Mouse (Mus musculus) mouse embryonic stem cell (cell line): ENCODE measurements around the gene Pabpc5.

Experiments used
- in situ Hi-C, 2 experiments: fragments of 300-500 bp; cut with MboI; formaldehyde crosslinking; loops; 1 replicate in 1 of 2; 3 replicates in 1 of 2; pipeline ENCODE4 v1.14.3; 2019 to 2020; ENCODE audit warnings: low sequenced_read_pairs in 2 of 2, low pct_unique_long_range_greater_than_20kb in 1 of 2, mixed read lengths in 1 of 2; ENCODE audit not compliant: unreplicated experiment in 1 of 2

The Pabpc5 gene

DNA sequence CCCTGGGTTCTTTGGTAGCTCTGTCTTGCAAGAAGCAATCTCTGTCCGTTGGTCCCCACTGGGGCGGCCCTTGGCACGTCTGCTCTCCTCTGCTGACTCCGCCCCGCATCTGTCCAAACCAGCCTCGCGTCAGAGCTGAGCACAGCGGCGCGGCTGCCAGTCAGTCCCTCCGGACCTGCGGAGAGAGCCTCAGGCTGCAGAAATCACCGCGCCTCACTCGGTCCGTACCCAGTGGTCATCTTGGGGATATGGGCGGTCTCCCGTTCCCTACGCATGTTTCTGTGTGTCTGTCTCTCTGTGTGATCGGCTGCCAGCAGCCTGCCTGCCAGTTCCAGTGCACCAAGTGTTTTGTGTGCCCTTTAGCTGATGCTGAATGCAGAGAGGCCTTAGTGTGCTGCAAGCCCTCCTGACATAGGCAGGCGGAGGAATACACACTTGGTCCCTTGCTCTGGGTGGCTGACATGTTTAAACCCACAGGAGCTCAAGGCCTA, at the start of gene Pabpc5:
Gene Pabpc5, plus strand, starts transcription at position 116 of the 491 bp plus-strand sequence.
- in situ Hi-C loops = no loop called here

DNA sequence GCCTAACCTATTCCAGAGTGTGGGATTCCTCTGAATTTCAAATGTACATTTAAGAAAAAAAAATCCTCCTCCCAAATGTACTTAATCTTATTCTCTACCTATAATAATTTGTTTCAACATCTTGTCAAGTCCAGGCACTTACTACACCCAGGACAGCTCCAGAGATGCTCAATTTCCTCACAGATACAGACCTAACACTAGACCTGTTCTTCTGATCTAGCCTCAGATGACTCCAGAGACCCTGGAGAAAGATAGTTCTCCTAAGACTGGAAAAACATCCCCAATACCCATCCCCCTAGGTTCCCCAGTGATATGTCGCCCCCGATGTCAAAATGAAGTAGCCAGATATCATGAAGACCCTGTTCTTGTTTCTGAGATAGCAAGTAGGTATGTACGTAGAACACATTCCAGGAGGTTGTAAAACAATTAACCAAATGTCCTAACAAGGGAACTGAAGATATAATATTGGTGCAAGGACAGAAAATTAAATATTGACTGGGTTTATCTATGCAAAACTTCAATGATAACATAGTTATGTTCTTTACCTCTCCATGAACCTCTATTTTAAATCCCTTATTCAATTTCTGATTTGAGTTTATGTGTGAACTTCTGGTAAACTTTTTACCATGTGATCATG, 39.9 kb upstream of the Pabpc5 start:
- in situ Hi-C loops = no loop called here

DNA sequence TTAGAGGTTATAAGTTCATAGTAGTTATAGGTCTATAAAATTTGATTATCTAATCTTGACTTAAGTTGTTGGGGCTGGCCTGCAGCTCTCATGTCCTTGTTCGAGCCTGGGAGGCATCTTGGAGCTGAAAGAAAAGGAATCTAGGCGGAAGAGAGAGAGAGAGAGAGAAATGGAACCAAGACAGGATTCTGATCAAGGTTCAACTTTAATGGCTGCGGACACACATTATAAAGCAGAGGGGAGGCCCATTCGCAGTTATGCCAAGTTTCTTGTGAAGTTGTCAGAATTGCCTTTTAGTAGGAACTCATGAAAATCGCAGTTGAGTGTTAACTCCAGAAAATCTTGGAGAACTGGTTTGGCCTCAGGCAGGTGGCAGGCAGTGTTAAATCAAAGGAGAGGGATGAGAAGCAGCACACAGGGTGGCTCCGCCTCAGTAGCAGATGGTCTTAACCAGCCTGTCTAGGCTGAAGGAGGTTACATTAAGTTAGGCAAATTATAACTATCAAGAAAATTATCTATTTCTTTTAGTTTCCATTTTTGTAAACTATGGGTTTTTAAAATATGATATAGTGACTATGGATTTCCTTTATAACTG, 38.6 kb upstream of the Pabpc5 start:
- in situ Hi-C loops = no loop called here

DNA sequence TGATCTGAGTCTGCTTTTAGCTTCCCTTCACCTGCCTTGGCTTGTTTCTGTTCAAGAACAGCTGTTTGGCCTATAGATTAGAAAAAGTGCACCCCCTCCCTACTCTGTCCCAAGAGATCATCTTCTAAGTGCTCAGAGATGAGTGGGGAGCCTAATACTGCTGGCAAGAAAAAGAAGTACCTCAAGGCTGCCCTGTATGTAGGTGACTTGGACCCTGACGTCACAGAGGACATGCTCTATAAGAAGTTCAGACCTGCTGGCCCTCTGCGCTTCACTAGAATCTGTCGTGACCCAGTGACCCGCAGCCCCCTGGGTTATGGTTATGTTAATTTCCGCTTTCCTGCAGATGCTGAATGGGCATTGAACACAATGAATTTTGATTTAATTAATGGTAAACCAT, 856 bp downstream of the Pabpc5 start:
- in situ Hi-C loops = no loop called here
